Mouse (Mus musculus) olfactory bulb, adult 2 months (tissue): ENCODE measurements at regions not wholly inside any gene's neighbourhood (a gene's known extent, or its start where the extent isn't known, plus 50 kb on each side); places are given as distances from the start of the nearest gene placed in this dataset.

Experiments used
- CTCF ChIP-seq: fragments of 200-500 bp; IDR thresholded peaks from 2 replicates; pipeline ENCODE4 v1.5.1; 2012; ENCODE audit warnings: low read depth, mild to moderate bottlenecking, low read length, moderate library complexity; ENCODE audit not compliant: insufficient read depth
- POLR2A ChIP-seq: fragments of 200-500 bp; IDR thresholded peaks from 2 replicates; pipeline ENCODE4 v1.6.1; 2012; ENCODE audit warnings: mild to moderate bottlenecking, low read depth, low read length, moderate library complexity; ENCODE audit not compliant: insufficient read depth

- TF ChIP-seq POLR2A (no peak), CTCF (no peak)
These were observed 94.5 kb downstream of the 1700020N01Rik start for GRCm38 (mm10) chr10:21687484-21687883.
